Mouse (Mus musculus) liver, embryonic 13.5 days (tissue): ENCODE data around the gene Plk3. TPM values are rescaled to one million over a fixed set of nuclear protein-coding genes. Genes with fewer than 3 reads are reported as not detected.

Experiments
- ATAC-seq: fragments of 200-750 bp; cut with Nextera tagmentation; 2 replicates; pipeline ENCODE4 v1.8.0; 2017; ENCODE audit warnings: low read depth, mild to moderate bottlenecking, moderate number of reproducible peaks, moderate library complexity
- DNase-seq: peaks from one replicate; pipeline ENCODE4 v3.0.0; 2022
- H3K27ac ChIP-seq: fragments of 300-500 bp; sonication (generic); 2 replicates; pipeline ENCODE4 v1.5.1; 2015; ENCODE audit warnings: moderate library complexity, mild to moderate bottlenecking, inconsistent platforms
- H3K27me3 ChIP-seq: fragments of 300-500 bp; sonication (generic); 2 replicates; pipeline ENCODE4 v1.6.1; 2015; ENCODE audit warnings: mild to moderate bottlenecking, inconsistent platforms
- H3K36me3 ChIP-seq: fragments of 300-500 bp; sonication (generic); 2 replicates; pipeline ENCODE4 v1.6.1; 2015; ENCODE audit warnings: mild to moderate bottlenecking, inconsistent platforms
- H3K4me1 ChIP-seq: fragments of 300-500 bp; sonication (generic); replicated peaks from 2 replicates; pipeline ENCODE4 v1.6.1; 2015; ENCODE audit warnings: inconsistent platforms
- H3K4me2 ChIP-seq: fragments of 300-500 bp; sonication (generic); 2 replicates; pipeline ENCODE4 v1.6.1; 2015; ENCODE audit warnings: inconsistent platforms, mild to moderate bottlenecking, moderate library complexity
- H3K4me3 ChIP-seq: fragments of 300-500 bp; sonication (generic); replicated peaks from 2 replicates; pipeline ENCODE4 v1.5.1; 2015; ENCODE audit warnings: mild to moderate bottlenecking, inconsistent platforms
- H3K9ac ChIP-seq: fragments of 300-500 bp; sonication (generic); 2 replicates; pipeline ENCODE4 v1.6.1; 2015; ENCODE audit warnings: mild to moderate bottlenecking, inconsistent platforms
- H3K9me3 ChIP-seq: fragments of 300-500 bp; sonication (generic); replicated peaks from 2 replicates; pipeline ENCODE4 v1.6.1; 2016; ENCODE audit warnings: inconsistent platforms
- WGBS: fragments of 180-500 bp; shearing (Covaris S2); methylation state at CpG from one replicate; pipeline ENCODE4 v1.1.7; 2015; ENCODE audit not compliant: insufficient replicate concordance; 5-methylcytosine and 5-hydroxymethylcytosine counted together
- polyA plus RNA-seq: library from polyadenylated mRNA; unstranded; fragments of >200 nt; fragmentation: Nextera tagmentation; extraction: Ambion mirVana; gene quantifications from 2 replicates; pipeline ENCODE4 v1.2.1, GENCODE M21; 2015

Gene Plk3
- polyA plus RNA-seq, 1 experiment from 2014 or later: 1.3 TPM

GRCm38 (mm10) chr4:117115592-117115991 lies 18.2 kb downstream of the Plk3 start:
- H3K27ac ChIP-seq: no peak overlapping the region
- H3K4me3 ChIP-seq: no peak overlapping the region
- no peaks in the 10 kb centered on the region for H3K36me3 ChIP-seq
- H3K4me2 ChIP-seq: no peak overlapping the region
- H3K9ac ChIP-seq: no peak overlapping the region
- WGBS: 77% methylated on average over 5 of the region's 5 CpGs
- DNase-seq (no peak), ATAC-seq (no peak)
- no peaks in the 10 kb centered on the region for H3K9me3 ChIP-seq
- H3K4me1 ChIP-seq: peaks cover 7% of the 10 kb centered on the region
- no peaks in the 10 kb centered on the region for H3K27me3 ChIP-seq

GRCm38 (mm10) chr4:117113237-117113636 lies 20.5 kb downstream of the Plk3 start:
- 94% methylated on average over 1 of the region's 1 CpGs for WGBS
- Histone ChIP-seq H3K9ac (no peak overlapping the region), H3K27ac (no peak overlapping the region), H3K4me1 (no peaks in the 10 kb centered on the region; the same call in 1 of the 2 replicates), H3K36me3 (no peaks in the 10 kb centered on the region), H3K4me2 (no peak overlapping the region), H3K27me3 (no peaks in the 10 kb centered on the region), H3K4me3 (no peak overlapping the region), H3K9me3 (no peaks in the 10 kb centered on the region)
- no peak for ATAC-seq
- no peak for DNase-seq

GRCm38 (mm10) chr4:117110985-117111384 lies 22.8 kb downstream of the Plk3 start:
- no peaks in the 10 kb centered on the region for H3K9me3 ChIP-seq
- H3K4me1 ChIP-seq: no peaks in the 10 kb centered on the region
- H3K4me2 ChIP-seq: no peak overlapping the region
- no peak for ATAC-seq
- no peaks in the 10 kb centered on the region for H3K27me3 ChIP-seq
- DNase-seq: no peak
- H3K36me3 ChIP-seq: no peaks in the 10 kb centered on the region
- WGBS: 73% methylated on average over 11 of the region's 11 CpGs
- H3K27ac ChIP-seq: no peak overlapping the region
- H3K9ac ChIP-seq: no peak overlapping the region
- H3K4me3 ChIP-seq: no peak overlapping the region

GRCm38 (mm10) chr4:117110249-117110648 lies 23.5 kb downstream of the Plk3 start:
- H3K36me3 ChIP-seq: no peaks in the 10 kb centered on the region
- no peaks in the 10 kb centered on the region for H3K9me3 ChIP-seq
- no peak for ATAC-seq
- no peak for DNase-seq
- WGBS: 84% methylated on average over 13 of the region's 13 CpGs
- H3K27me3 ChIP-seq: no peaks in the 10 kb centered on the region
- no peaks in the 10 kb centered on the region for H3K4me1 ChIP-seq
- no peak overlapping the region for H3K4me2 ChIP-seq
- no peak overlapping the region for H3K27ac ChIP-seq
- H3K4me3 ChIP-seq: no peak overlapping the region
- H3K9ac ChIP-seq: no peak overlapping the region

- WGBS: 84% methylated on average over 25 of the region's 25 CpGs
- Histone ChIP-seq H3K4me3 (no peak overlapping the region), H3K9me3 (no peaks in the 10 kb centered on the region), H3K27ac (no peak overlapping the region), H3K36me3 (no peaks in the 10 kb centered on the region), H3K9ac (no peak overlapping the region), H3K4me2 (no peak overlapping the region), H3K4me1 (no peaks in the 10 kb centered on the region), H3K27me3 (no peaks in the 10 kb centered on the region)
- DNase-seq: no peak
- ATAC-seq: no peak
These were observed 24.4 kb downstream of the Plk3 start for GRCm38 (mm10) chr4:117109330-117109729.

- Histone ChIP-seq H3K36me3 (no peaks in the 10 kb centered on the region), H3K27me3 (no peaks in the 10 kb centered on the region), H3K9me3 (no peaks in the 10 kb centered on the region), H3K27ac (no peak overlapping the region), H3K4me3 (no peak overlapping the region), H3K9ac (no peak overlapping the region), H3K4me1 (no peaks in the 10 kb centered on the region), H3K4me2 (no peak overlapping the region)
- no peak for DNase-seq
- 91% methylated on average over 6 of the region's 6 CpGs for WGBS
- ATAC-seq: no peak
These were observed 25.3 kb downstream of the Plk3 start for GRCm38 (mm10) chr4:117108524-117108849.

GRCm38 (mm10) chr4:117107813-117108523 lies 25.8 kb downstream of the Plk3 start:
- Histone ChIP-seq H3K4me2 (no peak overlapping the region), H3K27me3 (no peaks in the 10 kb centered on the region), H3K4me1 (no peaks in the 10 kb centered on the region), H3K27ac (no peak overlapping the region), H3K9me3 (no peaks in the 10 kb centered on the region), H3K4me3 (no peak overlapping the region), H3K9ac (no peak overlapping the region), H3K36me3 (no peaks in the 10 kb centered on the region)
- no peak for ATAC-seq
- no peak for DNase-seq
- WGBS: 79% methylated on average over 18 of the region's 18 CpGs

GRCm38 (mm10) chr4:117105127-117105526 lies 28.6 kb downstream of the Plk3 start:
- H3K4me3 ChIP-seq: no peak overlapping the region
- H3K4me2 ChIP-seq: no peak overlapping the region
- H3K36me3 ChIP-seq: no peaks in the 10 kb centered on the region
- WGBS: 69% methylated on average over 10 of the region's 10 CpGs
- ATAC-seq (no peak), DNase-seq (no peak)
- no peaks in the 10 kb centered on the region for H3K9me3 ChIP-seq
- H3K9ac ChIP-seq: no peak overlapping the region
- no peaks in the 10 kb centered on the region for H3K4me1 ChIP-seq
- no peak overlapping the region for H3K27ac ChIP-seq
- no peaks in the 10 kb centered on the region for H3K27me3 ChIP-seq

GRCm38 (mm10) chr4:117104672-117105071 lies 29.1 kb downstream of the Plk3 start:
- H3K9me3 ChIP-seq: no peaks in the 10 kb centered on the region
- H3K27ac ChIP-seq: no peak overlapping the region
- no peak overlapping the region for H3K9ac ChIP-seq
- 69% methylated on average over 10 of the region's 10 CpGs for WGBS
- DNase-seq (no peak), ATAC-seq (no peak)
- no peak overlapping the region for H3K4me2 ChIP-seq
- no peak overlapping the region for H3K4me3 ChIP-seq
- no peaks in the 10 kb centered on the region for H3K4me1 ChIP-seq
- no peaks in the 10 kb centered on the region for H3K36me3 ChIP-seq
- H3K27me3 ChIP-seq: no peaks in the 10 kb centered on the region

- Histone ChIP-seq H3K27ac (no peak overlapping the region), H3K27me3 (peaks cover 26% of the 10 kb centered on the region), H3K9ac (no peak overlapping the region), H3K4me2 (no peak overlapping the region), H3K36me3 (no peaks in the 10 kb centered on the region), H3K4me1 (peaks cover 7% of the 10 kb centered on the region), H3K4me3 (no peak overlapping the region), H3K9me3 (no peaks in the 10 kb centered on the region)
- ATAC-seq (no peak), DNase-seq (no peak)
- 36% methylated on average over 7 of the region's 7 CpGs for WGBS
These were observed 32.5 kb downstream of the Plk3 start for GRCm38 (mm10) chr4:117101218-117101617.

- H3K27me3 ChIP-seq: peaks cover 38% of the 10 kb centered on the region
- H3K27ac ChIP-seq: no peak overlapping the region
- H3K4me2 ChIP-seq: no peak overlapping the region
- 68% methylated on average over 4 of the region's 4 CpGs for WGBS
- no peak overlapping the region for H3K9ac ChIP-seq
- peaks cover 17% of the 10 kb centered on the region for H3K4me1 ChIP-seq
- H3K9me3 ChIP-seq: no peaks in the 10 kb centered on the region
- DNase-seq (no peak), ATAC-seq (no peak)
- H3K36me3 ChIP-seq: no peaks in the 10 kb centered on the region
- H3K4me3 ChIP-seq: no peak overlapping the region
These were observed 33.7 kb downstream of the Plk3 start for GRCm38 (mm10) chr4:117100036-117100435.

GRCm38 (mm10) chr4:117098764-117099036 lies 35.1 kb downstream of the Plk3 start:
- H3K36me3 ChIP-seq: no peaks in the 10 kb centered on the region
- no peak overlapping the region for H3K4me3 ChIP-seq
- H3K4me1 ChIP-seq: peaks cover 17% of the 10 kb centered on the region
- H3K27me3 ChIP-seq: peaks cover 49% of the 10 kb centered on the region
- no peak overlapping the region for H3K27ac ChIP-seq
- DNase-seq (no peak), ATAC-seq (no peak)
- WGBS: 54% methylated on average over 2 of the region's 2 CpGs
- H3K9ac ChIP-seq: no peak overlapping the region
- H3K4me2 ChIP-seq: no peak overlapping the region
- no peaks in the 10 kb centered on the region for H3K9me3 ChIP-seq
